Mouse (Mus musculus): ENCODE measurements around the gene Pip5k1a. TPM values are rescaled to one million over a fixed set of nuclear protein-coding genes. Genes with fewer than 3 reads are reported as not detected.

Gene Pip5k1a
- 11.5 and 12.2 TPM in 2 replicates for polyA plus RNA-seq (2014; fragmentation: Nextera tagmentation; extraction: Ambion mirVana)

- peak; percentile 92 for ATAC-seq (ENCODE audit: low read depth)
- H3K36me3 ChIP-seq (ENCODE audit: control insufficient read depth, insufficient read depth, low read length) = no peaks in the 10 kb centered on the region; the same call in 1 of the 2 replicates
- H3K27me3 ChIP-seq (ENCODE audit: control insufficient read depth, insufficient read depth, low read length) = no peaks in the 10 kb centered on the region
- peak within 1 kb of the TSS; percentile 76 for H3K4me2 ChIP-seq (ENCODE audit: low read depth, low read length)
- peaks cover 10% of the 10 kb centered on the region for H3K4me1 ChIP-seq (ENCODE audit: control insufficient read depth, insufficient read depth, low read length)
- peak within 1 kb of the TSS; percentile 66 for H3K4me3 ChIP-seq (ENCODE audit: low read depth, low read length)
- peak within 1 kb of the TSS; percentile 79 for H3K27ac ChIP-seq (ENCODE audit: low read depth, low read length)
- no peaks in the 10 kb centered on the region for H3K9me3 ChIP-seq (ENCODE audit: control insufficient read depth, low read length)
- under 1% methylated on average over 51 of the region's 51 CpGs for WGBS
- peak within 1 kb of the TSS; percentile 93 for H3K9ac ChIP-seq (replicated peaks; ENCODE audit: low read depth, low read length)
Measured at GRCm38 (mm10) chr3:95106338-95107117, at the start of gene Pip5k1a. Gene Pip5k1a (minus strand): TSS chr3:95106930.

DNA sequence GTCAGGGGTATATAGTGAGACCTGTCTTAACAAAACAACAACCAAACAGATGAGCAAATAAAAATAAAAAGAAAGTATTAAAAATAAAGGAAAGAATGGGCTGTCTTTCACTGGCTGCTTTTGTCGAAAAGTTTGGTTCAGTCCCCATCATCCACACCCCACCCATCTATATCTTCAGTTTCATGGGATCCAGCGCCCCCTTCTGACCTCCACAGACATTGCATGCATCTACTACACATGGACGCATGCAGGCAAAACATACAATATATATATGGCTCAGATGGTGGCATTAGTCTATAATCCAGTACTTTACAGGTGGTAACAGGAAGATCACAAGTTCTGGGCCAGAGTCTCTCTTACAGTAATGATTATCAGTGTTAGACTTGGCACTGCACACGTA, 47.1 kb upstream of the Pip5k1a start:
- Histone ChIP-seq H3K4me3 (ENCODE audit: low read depth, low read length) (no peak overlapping the region), H3K4me1 (ENCODE audit: control insufficient read depth, insufficient read depth, low read length) (no peaks in the 10 kb centered on the region), H3K9ac (replicated peaks; ENCODE audit: low read depth, low read length) (no peak overlapping the region), H3K27me3 (ENCODE audit: control insufficient read depth, insufficient read depth, low read length) (no peaks in the 10 kb centered on the region), H3K36me3 (ENCODE audit: control insufficient read depth, insufficient read depth, low read length) (no peaks in the 10 kb centered on the region), H3K9me3 (ENCODE audit: control insufficient read depth, low read length) (no peaks in the 10 kb centered on the region), H3K27ac (ENCODE audit: low read depth, low read length) (no peak overlapping the region), H3K4me2 (ENCODE audit: low read depth, low read length) (no peak overlapping the region)
- no peak for ATAC-seq (ENCODE audit: low read depth)
- 50% methylated on average over 4 of the region's 4 CpGs for WGBS

DNA sequence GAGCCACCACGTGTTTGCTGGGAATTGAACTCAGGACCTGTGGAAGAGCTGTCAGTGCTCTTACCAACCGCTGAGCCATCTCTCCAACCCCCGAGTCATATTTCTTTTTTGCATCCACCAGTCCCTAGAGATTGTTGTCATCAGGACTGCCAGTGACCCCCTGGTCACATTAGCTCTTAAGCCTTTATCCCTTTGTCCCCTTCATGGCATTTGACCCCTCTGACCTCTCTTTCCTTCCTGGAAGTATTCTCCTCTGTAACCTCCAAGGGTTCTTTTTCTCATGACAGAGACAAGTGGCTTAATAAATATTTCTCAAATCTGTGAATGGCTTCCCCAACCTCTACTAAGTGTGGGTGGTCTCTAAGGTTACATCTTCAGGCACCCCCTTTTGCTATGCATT, 41.2 kb upstream of the Pip5k1a start:
- Histone ChIP-seq H3K4me1 (ENCODE audit: control insufficient read depth, insufficient read depth, low read length) (no peaks in the 10 kb centered on the region), H3K27ac (ENCODE audit: low read depth, low read length) (no peak overlapping the region), H3K9ac (replicated peaks; ENCODE audit: low read depth, low read length) (no peak overlapping the region), H3K9me3 (ENCODE audit: control insufficient read depth, low read length) (no peaks in the 10 kb centered on the region), H3K4me2 (ENCODE audit: low read depth, low read length) (no peak overlapping the region), H3K4me3 (ENCODE audit: low read depth, low read length) (no peak overlapping the region), H3K36me3 (ENCODE audit: control insufficient read depth, insufficient read depth, low read length) (no peaks in the 10 kb centered on the region), H3K27me3 (ENCODE audit: control insufficient read depth, insufficient read depth, low read length) (no peaks in the 10 kb centered on the region)
- no peak for ATAC-seq (ENCODE audit: low read depth)
- 27% methylated on average over 3 of the region's 3 CpGs for WGBS

GRCm38 (mm10) chr3:95142617-95143011, 35.9 kb upstream of the Pip5k1a start:
- Histone ChIP-seq H3K4me2 (ENCODE audit: low read depth, low read length) (no peak overlapping the region), H3K27me3 (ENCODE audit: control insufficient read depth, insufficient read depth, low read length) (no peaks in the 10 kb centered on the region), H3K9ac (replicated peaks; ENCODE audit: low read depth, low read length) (no peak overlapping the region), H3K36me3 (ENCODE audit: control insufficient read depth, insufficient read depth, low read length) (0 out of 2 replicates have a peak, but pooled peaks cover 5% of the 10 kb centered on the region), H3K27ac (ENCODE audit: low read depth, low read length) (no peak overlapping the region), H3K4me1 (ENCODE audit: control insufficient read depth, insufficient read depth, low read length) (no peaks in the 10 kb centered on the region), H3K9me3 (ENCODE audit: control insufficient read depth, low read length) (no peaks in the 10 kb centered on the region), H3K4me3 (ENCODE audit: low read depth, low read length) (no peak overlapping the region)
- ATAC-seq (ENCODE audit: low read depth) = peak; percentile 81; the same call in 1 of the 2 replicates
- WGBS = 11% methylated on average over 5 of the region's 5 CpGs

GRCm38 (mm10) chr3:95141952-95142616, 35.4 kb upstream of the Pip5k1a start, which contains the start of gene Tnfaip8l2:
Gene Tnfaip8l2 (minus strand): TSS chr3:95142360.
- Histone ChIP-seq H3K9me3 (ENCODE audit: control insufficient read depth, low read length) (no peaks in the 10 kb centered on the region), H3K36me3 (ENCODE audit: control insufficient read depth, insufficient read depth, low read length) (0 out of 2 replicates have a peak, but pooled peaks cover 5% of the 10 kb centered on the region), H3K27ac (ENCODE audit: low read depth, low read length) (no peak within 1 kb of the TSS), H3K4me1 (ENCODE audit: control insufficient read depth, insufficient read depth, low read length) (no peaks in the 10 kb centered on the region), H3K4me2 (ENCODE audit: low read depth, low read length) (no peak within 1 kb of the TSS), H3K9ac (replicated peaks; ENCODE audit: low read depth, low read length) (no peak within 1 kb of the TSS), H3K27me3 (ENCODE audit: control insufficient read depth, insufficient read depth, low read length) (no peaks in the 10 kb centered on the region), H3K4me3 (ENCODE audit: low read depth, low read length) (no peak within 1 kb of the TSS)
- 83% methylated on average over 10 of the region's 10 CpGs for WGBS
- no peak for ATAC-seq (ENCODE audit: low read depth)

DNA sequence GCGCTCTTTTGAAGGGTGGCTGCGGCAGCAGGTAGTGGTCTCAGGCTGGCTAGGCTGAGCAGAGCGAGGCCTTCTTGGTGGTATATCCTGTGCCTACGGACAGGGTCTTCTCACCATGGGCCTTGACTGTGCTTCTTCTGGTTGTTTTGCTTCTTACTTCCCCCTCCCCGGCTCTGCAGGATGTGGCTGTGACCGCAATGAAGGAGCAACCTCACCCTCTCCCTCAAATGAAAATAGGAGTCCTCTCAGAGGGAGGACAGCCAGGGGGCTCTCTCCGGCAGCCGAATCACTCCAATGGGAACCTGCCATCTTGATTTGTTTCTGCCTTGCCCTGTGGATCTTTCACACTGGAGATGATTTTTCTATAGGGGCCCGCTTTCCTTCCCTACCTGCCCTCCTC, 34.7 kb upstream of the Pip5k1a start:
- no peaks in the 10 kb centered on the region for H3K9me3 ChIP-seq (ENCODE audit: control insufficient read depth, low read length)
- no peak for ATAC-seq (ENCODE audit: low read depth)
- 92% methylated on average over 9 of the region's 9 CpGs for WGBS
- H3K27ac ChIP-seq (ENCODE audit: low read depth, low read length) = no peak overlapping the region
- H3K4me3 ChIP-seq (ENCODE audit: low read depth, low read length) = no peak overlapping the region
- no peak overlapping the region for H3K4me2 ChIP-seq (ENCODE audit: low read depth, low read length)
- 0 out of 2 replicates have a peak, but pooled peaks cover 5% of the 10 kb centered on the region for H3K36me3 ChIP-seq (ENCODE audit: control insufficient read depth, insufficient read depth, low read length)
- no peaks in the 10 kb centered on the region for H3K4me1 ChIP-seq (ENCODE audit: control insufficient read depth, insufficient read depth, low read length)
- H3K9ac ChIP-seq (replicated peaks; ENCODE audit: low read depth, low read length) = no peak overlapping the region
- no peaks in the 10 kb centered on the region for H3K27me3 ChIP-seq (ENCODE audit: control insufficient read depth, insufficient read depth, low read length)

- Histone ChIP-seq H3K36me3 (ENCODE audit: control insufficient read depth, insufficient read depth, low read length) (0 out of 2 replicates have a peak, but pooled peaks cover 5% of the 10 kb centered on the region), H3K9ac (replicated peaks; ENCODE audit: low read depth, low read length) (no peak overlapping the region), H3K27me3 (ENCODE audit: control insufficient read depth, insufficient read depth, low read length) (no peaks in the 10 kb centered on the region), H3K4me2 (ENCODE audit: low read depth, low read length) (no peak overlapping the region), H3K4me3 (ENCODE audit: low read depth, low read length) (no peak overlapping the region), H3K27ac (ENCODE audit: low read depth, low read length) (no peak overlapping the region), H3K4me1 (ENCODE audit: control insufficient read depth, insufficient read depth, low read length) (no peaks in the 10 kb centered on the region), H3K9me3 (ENCODE audit: control insufficient read depth, low read length) (no peaks in the 10 kb centered on the region)
- WGBS = 83% methylated on average over 6 of the region's 6 CpGs
- ATAC-seq (ENCODE audit: low read depth) = no peak
Measured at GRCm38 (mm10) chr3:95140795-95141194, 34.1 kb upstream of the Pip5k1a start.

DNA sequence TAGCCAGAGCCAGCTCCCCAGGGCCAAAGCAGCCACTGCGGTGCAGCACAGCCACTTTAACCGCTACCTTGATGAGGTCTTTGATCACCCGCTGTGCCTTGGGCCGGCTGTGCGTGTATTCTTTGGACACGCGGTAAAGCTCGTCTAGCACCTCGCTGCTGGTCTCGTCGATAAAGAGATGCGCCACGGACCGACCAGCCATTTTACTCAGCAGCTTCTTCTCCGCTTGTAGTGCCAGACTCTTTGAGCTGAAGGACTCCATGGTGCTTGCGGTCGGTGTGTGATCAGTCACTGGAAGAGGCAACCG, 33.5 kb upstream of the Pip5k1a start:
- peaks cover 4% of the 10 kb centered on the region; the same call in 1 of the 2 replicates for H3K4me1 ChIP-seq (ENCODE audit: control insufficient read depth, insufficient read depth, low read length)
- no peak overlapping the region for H3K9ac ChIP-seq (replicated peaks; ENCODE audit: low read depth, low read length)
- no peak overlapping the region for H3K4me3 ChIP-seq (ENCODE audit: low read depth, low read length)
- H3K9me3 ChIP-seq (ENCODE audit: control insufficient read depth, low read length) = no peaks in the 10 kb centered on the region
- H3K36me3 ChIP-seq (ENCODE audit: control insufficient read depth, insufficient read depth, low read length) = 0 out of 2 replicates have a peak, but pooled peaks cover 5% of the 10 kb centered on the region
- H3K4me2 ChIP-seq (ENCODE audit: low read depth, low read length) = no peak overlapping the region
- H3K27me3 ChIP-seq (ENCODE audit: control insufficient read depth, insufficient read depth, low read length) = no peaks in the 10 kb centered on the region
- 63% methylated on average over 18 of the region's 18 CpGs for whole genome bisulfite sequencing
- H3K27ac ChIP-seq (ENCODE audit: low read depth, low read length) = no peak overlapping the region
- no peak for ATAC-seq (ENCODE audit: low read depth)

Measured in neural tube, embryonic 14.5 days (tissue).